Mouse (Mus musculus): ENCODE results near the gene Gm28048. TPM values are rescaled to one million over a fixed set of nuclear protein-coding genes. Genes with fewer than 3 reads are reported as not detected.

Gene Gm28048
- total and polyA plus RNA-seq, 2 experiments: 13.0 TPM; not detected in 1

DNA sequence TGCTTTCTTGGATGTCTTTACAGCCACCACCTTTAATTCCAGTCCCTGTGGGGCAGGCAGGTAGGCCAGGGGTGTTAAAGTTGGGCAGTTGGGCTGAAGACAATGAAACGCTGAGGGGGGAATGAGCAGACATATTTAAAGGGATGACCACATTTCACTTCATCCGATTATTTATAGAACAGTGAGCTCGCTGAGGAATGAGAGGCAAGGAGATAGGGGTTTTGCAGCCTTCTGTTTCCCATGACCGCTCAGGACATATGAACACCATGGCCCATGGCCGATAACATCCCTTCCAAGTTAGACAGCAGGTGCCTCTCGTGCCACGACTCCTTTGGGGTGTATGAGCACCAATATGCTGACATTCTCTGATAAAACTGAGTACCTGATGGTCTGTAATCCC lies 70.1 kb downstream of the Gm28048 start:
- WGBS: 96% methylated on average over 7 of the region's 7 CpGs
- no peaks in the 10 kb centered on the region for H3K36me3 ChIP-seq (ENCODE audit: control insufficient read depth, insufficient read depth, low read length)
- H3K79me2 ChIP-seq (ENCODE audit: control insufficient read depth, insufficient read depth, low read length): no peaks in the 10 kb centered on the region
- H3K27me3 ChIP-seq (ENCODE audit: control insufficient read depth, insufficient read depth, low read length): no peaks in the 10 kb centered on the region
- H3K27ac ChIP-seq (replicated peaks; ENCODE audit: insufficient read depth, low read depth, low read length): no peak overlapping the region
- DNase-seq (ENCODE audit: extremely low read depth, low read depth, low spot score): no peak
- no peak overlapping the region for H3K9ac ChIP-seq (ENCODE audit: low read depth, low read length)
- peaks cover 6% of the 10 kb centered on the region; the same call in 1 of the 2 replicates for H3K4me1 ChIP-seq (ENCODE audit: control insufficient read depth, insufficient read depth, low read length)
- no peak overlapping the region for H3K4me3 ChIP-seq (ENCODE audit: insufficient read depth, low read depth, low read length)
- no peak for TF ChIP-seq POLR2A (IDR thresholded peaks at IDR 0.05; ENCODE audit: extremely low read depth, insufficient read depth, low read length)
- TF ChIP-seq CTCF (IDR thresholded peaks at IDR 0.05; ENCODE audit: low read depth, low read length): no peak

DNA sequence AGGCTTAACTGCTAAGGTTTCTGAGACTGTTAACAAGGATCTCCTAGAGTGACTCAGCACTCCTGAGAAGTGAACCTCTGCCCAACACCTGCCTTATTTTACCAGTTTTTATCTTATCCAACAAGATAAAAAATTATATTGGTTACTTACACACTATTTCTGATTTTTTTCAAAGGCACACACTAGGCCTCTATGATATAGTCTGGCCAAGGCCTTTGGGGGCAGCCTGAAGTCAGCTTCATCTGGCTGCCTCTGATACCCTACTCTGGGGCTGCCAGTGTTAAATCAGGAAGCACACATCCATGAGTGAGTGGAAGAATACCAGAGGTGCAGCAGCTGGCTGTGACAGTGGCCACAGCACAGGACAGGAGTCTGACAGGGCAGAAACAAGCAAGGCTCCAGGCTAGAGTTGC lies 75.4 kb downstream of the Gm28048 start:
- Histone ChIP-seq H3K27me3 (ENCODE audit: control insufficient read depth, insufficient read depth, low read length) (no peaks in the 10 kb centered on the region), H3K4me3 (ENCODE audit: insufficient read depth, low read depth, low read length) (no peak overlapping the region), H3K9ac (ENCODE audit: low read depth, low read length) (no peak overlapping the region), H3K4me1 (ENCODE audit: control insufficient read depth, insufficient read depth, low read length) (peaks cover 3% of the 10 kb centered on the region; the same call in 1 of the 2 replicates), H3K79me2 (ENCODE audit: control insufficient read depth, insufficient read depth, low read length) (no peaks in the 10 kb centered on the region), H3K27ac (replicated peaks; ENCODE audit: insufficient read depth, low read depth, low read length) (no peak overlapping the region), H3K36me3 (ENCODE audit: control insufficient read depth, insufficient read depth, low read length) (no peaks in the 10 kb centered on the region)
- no peak for DNase-seq (ENCODE audit: extremely low read depth, low read depth, low spot score)
- TF ChIP-seq CTCF (IDR thresholded peaks at IDR 0.05; ENCODE audit: low read depth, low read length) (no peak), POLR2A (IDR thresholded peaks at IDR 0.05; ENCODE audit: extremely low read depth, insufficient read depth, low read length) (no peak)

DNA sequence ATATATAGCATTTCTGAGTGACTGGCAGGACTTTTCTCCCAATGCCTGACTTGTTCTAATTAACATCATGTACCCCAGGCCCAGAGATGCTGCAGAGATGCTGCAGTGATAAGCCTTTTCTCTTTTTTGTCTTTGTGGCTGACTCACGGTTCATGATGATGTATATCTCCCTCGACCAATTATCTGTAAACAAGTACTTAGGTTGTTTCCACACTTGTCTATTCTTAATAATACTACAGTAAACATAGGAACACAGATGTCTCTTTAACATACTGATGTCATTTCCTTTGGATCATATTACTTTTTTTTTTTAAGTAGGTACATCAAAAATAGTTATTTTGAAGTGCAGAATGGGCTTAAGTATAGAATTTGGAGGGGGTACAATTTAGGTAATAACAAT lies 79.0 kb downstream of the Gm28048 start:
- Histone ChIP-seq H3K4me1 (ENCODE audit: control insufficient read depth, insufficient read depth, low read length) (peaks cover 3% of the 10 kb centered on the region; the same call in 1 of the 2 replicates), H3K79me2 (ENCODE audit: control insufficient read depth, insufficient read depth, low read length) (no peaks in the 10 kb centered on the region), H3K9ac (ENCODE audit: low read depth, low read length) (no peak overlapping the region), H3K27me3 (ENCODE audit: control insufficient read depth, insufficient read depth, low read length) (no peaks in the 10 kb centered on the region), H3K4me3 (ENCODE audit: insufficient read depth, low read depth, low read length) (no peak overlapping the region), H3K36me3 (ENCODE audit: control insufficient read depth, insufficient read depth, low read length) (no peaks in the 10 kb centered on the region), H3K27ac (replicated peaks; ENCODE audit: insufficient read depth, low read depth, low read length) (no peak overlapping the region)
- TF ChIP-seq CTCF (IDR thresholded peaks at IDR 0.05; ENCODE audit: low read depth, low read length) (no peak), POLR2A (IDR thresholded peaks at IDR 0.05; ENCODE audit: extremely low read depth, insufficient read depth, low read length) (no peak)
- 77% methylated on average over 2 of the region's 2 CpGs for WGBS
- no peak for DNase-seq (ENCODE audit: extremely low read depth, low read depth, low spot score)

DNA sequence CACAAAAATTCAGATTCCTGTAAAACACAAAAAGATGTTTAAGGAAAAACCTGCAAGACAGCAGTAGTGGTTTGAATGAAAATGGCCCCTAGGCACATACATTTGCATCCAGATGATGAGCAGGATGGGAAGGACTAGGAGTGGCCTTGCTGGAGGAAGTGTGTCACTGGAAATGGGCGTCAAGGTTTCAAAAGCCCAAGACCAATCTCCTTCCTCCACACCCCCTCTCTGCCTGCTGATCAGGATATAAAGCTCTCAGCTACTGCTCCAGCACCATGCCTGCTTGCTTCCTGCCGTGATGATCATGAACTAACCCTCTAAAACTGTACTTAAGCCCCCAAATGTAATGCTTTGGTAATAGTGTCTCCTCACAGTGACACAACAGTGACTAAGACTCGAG lies 81.8 kb downstream of the Gm28048 start:
- H3K36me3 ChIP-seq (ENCODE audit: control insufficient read depth, insufficient read depth, low read length): no peaks in the 10 kb centered on the region
- H3K4me3 ChIP-seq (ENCODE audit: insufficient read depth, low read depth, low read length): no peak overlapping the region
- peaks cover 3% of the 10 kb centered on the region; the same call in 1 of the 2 replicates for H3K4me1 ChIP-seq (ENCODE audit: control insufficient read depth, insufficient read depth, low read length)
- H3K27ac ChIP-seq (replicated peaks; ENCODE audit: insufficient read depth, low read depth, low read length): no peak overlapping the region
- no peaks in the 10 kb centered on the region for H3K27me3 ChIP-seq (ENCODE audit: control insufficient read depth, insufficient read depth, low read length)
- H3K9ac ChIP-seq (ENCODE audit: low read depth, low read length): no peak overlapping the region
- no peak for DNase-seq (ENCODE audit: extremely low read depth, low read depth, low spot score)
- WGBS: 90% methylated on average over 3 of the region's 3 CpGs
- TF ChIP-seq POLR2A (IDR thresholded peaks at IDR 0.05; ENCODE audit: extremely low read depth, insufficient read depth, low read length): no peak
- TF ChIP-seq CTCF (IDR thresholded peaks at IDR 0.05; ENCODE audit: low read depth, low read length): no peak
- H3K79me2 ChIP-seq (ENCODE audit: control insufficient read depth, insufficient read depth, low read length): no peaks in the 10 kb centered on the region

DNA sequence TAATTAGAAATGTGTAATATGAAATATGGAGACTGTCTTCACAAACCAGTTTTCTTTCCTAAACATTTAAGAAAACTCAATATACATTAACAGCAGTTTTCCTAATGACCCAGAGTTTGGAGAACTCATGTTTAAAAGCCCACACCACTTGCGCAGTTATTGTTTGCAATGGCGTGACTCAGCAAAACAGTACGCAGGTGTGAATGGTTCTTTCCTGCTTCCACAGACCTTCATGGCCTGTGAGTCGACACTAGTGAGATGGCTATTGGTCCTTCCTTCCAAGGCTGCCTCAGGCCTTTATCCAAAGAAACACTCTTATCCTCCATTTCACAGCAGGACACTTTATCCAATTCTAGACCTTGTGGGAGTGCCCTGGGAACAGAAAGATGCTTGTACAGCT lies 84.2 kb downstream of the Gm28048 start:
- H3K36me3 ChIP-seq (ENCODE audit: control insufficient read depth, insufficient read depth, low read length): no peaks in the 10 kb centered on the region
- no peak for DNase-seq (ENCODE audit: extremely low read depth, low read depth, low spot score)
- no peak overlapping the region for H3K4me3 ChIP-seq (ENCODE audit: insufficient read depth, low read depth, low read length)
- TF ChIP-seq POLR2A (IDR thresholded peaks at IDR 0.05; ENCODE audit: extremely low read depth, insufficient read depth, low read length) (no peak), CTCF (IDR thresholded peaks at IDR 0.05; ENCODE audit: low read depth, low read length) (no peak)
- WGBS: 93% methylated on average over 4 of the region's 4 CpGs
- no peak overlapping the region for H3K9ac ChIP-seq (ENCODE audit: low read depth, low read length)
- H3K27me3 ChIP-seq (ENCODE audit: control insufficient read depth, insufficient read depth, low read length): no peaks in the 10 kb centered on the region
- no peaks in the 10 kb centered on the region for H3K4me1 ChIP-seq (ENCODE audit: control insufficient read depth, insufficient read depth, low read length)
- H3K79me2 ChIP-seq (ENCODE audit: control insufficient read depth, insufficient read depth, low read length): no peaks in the 10 kb centered on the region
- no peak overlapping the region for H3K27ac ChIP-seq (replicated peaks; ENCODE audit: insufficient read depth, low read depth, low read length)

DNA sequence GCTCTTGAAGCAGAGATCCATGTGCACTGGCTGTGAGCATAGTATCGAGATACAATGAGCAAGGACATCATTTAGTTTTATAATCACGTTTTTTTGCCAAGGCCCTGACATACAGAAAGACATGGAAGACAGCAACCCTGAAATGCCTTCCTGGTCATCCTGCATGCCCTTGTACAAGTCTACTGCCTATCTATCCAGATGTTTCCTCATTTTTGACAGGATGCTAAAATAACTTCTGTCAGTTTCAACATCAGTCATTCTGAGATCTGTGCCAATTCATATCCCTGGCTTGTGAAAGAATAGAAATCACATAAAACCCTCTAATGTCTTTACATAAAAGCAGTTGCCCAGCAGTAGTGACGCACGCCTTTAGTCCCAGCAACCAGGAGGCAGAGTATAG lies 84.8 kb downstream of the Gm28048 start:
- Histone ChIP-seq H3K4me1 (ENCODE audit: control insufficient read depth, insufficient read depth, low read length) (peaks cover 2% of the 10 kb centered on the region), H3K9ac (ENCODE audit: low read depth, low read length) (no peak overlapping the region), H3K4me3 (ENCODE audit: insufficient read depth, low read depth, low read length) (no peak overlapping the region), H3K36me3 (ENCODE audit: control insufficient read depth, insufficient read depth, low read length) (no peaks in the 10 kb centered on the region), H3K27me3 (ENCODE audit: control insufficient read depth, insufficient read depth, low read length) (no peaks in the 10 kb centered on the region), H3K27ac (replicated peaks; ENCODE audit: insufficient read depth, low read depth, low read length) (no peak overlapping the region), H3K79me2 (ENCODE audit: control insufficient read depth, insufficient read depth, low read length) (no peaks in the 10 kb centered on the region)
- 88% methylated on average over 4 of the region's 4 CpGs for WGBS
- no peak for TF ChIP-seq POLR2A (IDR thresholded peaks at IDR 0.05; ENCODE audit: extremely low read depth, insufficient read depth, low read length)
- no peak for TF ChIP-seq CTCF (IDR thresholded peaks at IDR 0.05; ENCODE audit: low read depth, low read length)
- no peak for DNase-seq (ENCODE audit: extremely low read depth, low read depth, low spot score)
